Comparison of ENCODE assay signal across 25 mouse cellular contexts in the genomic region with DNA sequence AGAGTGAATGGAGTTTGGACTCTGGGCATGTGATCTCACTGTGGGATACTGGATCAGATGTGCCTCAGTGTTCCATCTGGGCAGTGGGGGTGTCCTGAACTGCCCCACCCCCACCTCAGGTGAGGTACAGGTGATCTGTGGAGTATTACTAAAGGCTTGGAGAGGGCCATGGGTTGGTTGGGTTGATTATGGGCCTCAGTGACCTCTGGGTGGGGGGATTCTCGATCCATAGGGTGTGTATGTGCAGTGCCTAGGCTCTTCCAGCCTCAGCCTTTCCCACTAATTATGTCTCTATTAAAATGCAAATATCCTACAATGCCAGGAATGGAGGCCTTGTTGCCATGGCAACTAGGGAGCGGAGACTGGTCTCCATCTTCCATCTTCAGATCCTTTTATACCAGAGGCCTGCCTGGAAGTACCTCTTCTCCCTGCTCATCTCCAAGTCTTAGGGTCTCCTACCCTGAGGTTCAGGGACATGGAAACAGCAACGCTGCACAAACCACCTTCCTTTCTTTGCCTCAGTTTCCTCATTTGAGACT. TPM values are rescaled to one million over a fixed set of nuclear protein-coding genes. Genes with fewer than 3 reads are reported as not detected.
DNase-seq lines count a peak whose midpoint lies in the region; ATAC-seq lines count a peak whose summit lies in the region.
"Had no signal": no experiment of that assay in that cellular context is flagged by ENCODE, and none has a peak within 500 bp of the region (broad histone marks: within the 10 kb centered on the region; RNA-seq: fewer than 3 reads in every experiment).

No protein-coding gene starts in this region.

- H3K4me2 ChIP-seq in forebrain, embryonic 14.5 days (ENCODE audit: low read length) = no peak overlapping the region
- H3K4me2 ChIP-seq in hindbrain, embryonic 14.5 days (replicated peaks) = no peak overlapping the region
- H3K4me2 ChIP-seq: embryonic facial prominence, embryonic 15.5 days; heart, embryonic 12.5 days had no signal

- peaks cover 4% of the 10 kb centered on the region; the same call in 1 of the 2 replicates for H3K4me1 ChIP-seq in forebrain, embryonic 14.5 days (ENCODE audit: control insufficient read depth, insufficient read depth, low read length)
- peaks cover 7% of the 10 kb centered on the region for H3K4me1 ChIP-seq in forebrain, embryonic 10.5 days
- H3K4me1 ChIP-seq in hindbrain, embryonic 14.5 days (replicated peaks; ENCODE audit: control insufficient read depth, insufficient read depth, low read length) = 0 out of 2 replicates have a peak, but pooled peaks cover 6% of the 10 kb centered on the region
- H3K4me1 ChIP-seq in hindbrain, embryonic 10.5 days (replicated peaks) = 0 out of 2 replicates have a peak, but pooled peaks cover 6% of the 10 kb centered on the region
- H3K4me1 ChIP-seq: embryonic facial prominence, embryonic 15.5 days; heart, embryonic 12.5 days had no signal

- WGBS in forebrain, embryonic 14.5 days = 37% methylated on average over 3 of the region's 3 CpGs
- 70% methylated on average over 3 of the region's 3 CpGs for WGBS in forebrain, embryonic 10.5 days
- WGBS in hindbrain, embryonic 14.5 days = 54% methylated on average over 3 of the region's 3 CpGs
- 66% methylated on average over 3 of the region's 3 CpGs for WGBS in hindbrain, embryonic 10.5 days

- no peak overlapping the region for H3K4me3 ChIP-seq in forebrain, embryonic 14.5 days (ENCODE audit: low read depth, low read length)
- no peak overlapping the region for H3K4me3 ChIP-seq in forebrain, embryonic 10.5 days
- H3K4me3 ChIP-seq in hindbrain, embryonic 14.5 days (replicated peaks; ENCODE audit: low read length) = no peak overlapping the region
- H3K4me3 ChIP-seq in hindbrain, embryonic 10.5 days = no peak overlapping the region
- H3K4me3 ChIP-seq: embryonic facial prominence, embryonic 15.5 days; erythroblast, embryonic 14.5 days; gastrocnemius, adult 2 months; heart, embryonic 12.5 days had no signal

- DNase-seq in forebrain, embryonic 14.5 days (ENCODE audit: low spot score) = peak; percentile 76
- no peak for DNase-seq in forebrain, embryonic 10.5 days (ENCODE audit: extremely low spot score, low spot score)
- DNase-seq in hindbrain, embryonic 14.5 days (ENCODE audit: low spot score) = peak; percentile 39
- no peak for DNase-seq in hindbrain, embryonic 10.5 days (ENCODE audit: low spot score)
- DNase-seq in right cerebral cortex, postnatal 10 days (ENCODE audit: low spot score in 2 of 2) = peak; percentile 62 to 66
- no peak for DNase-seq in right cerebral cortex, postnatal 36 days (ENCODE audit: low spot score in 2 of 2)
- DNase-seq in kidney, postnatal 14 days = no peak
- DNase-seq: adrenal gland, adult 8-10 months; adrenal gland, postnatal 36 days; cerebellum, adult 11 months; cerebellum, adult 8-10 months; cerebellum, postnatal 14 days; embryo, embryonic 11 days; gastrocnemius, adult 2 months; gastrocnemius, postnatal 25 days had no signal

- 0 out of 2 replicates have a peak, but pooled peaks have one; percentile 40 for ATAC-seq in forebrain, embryonic 14.5 days
- ATAC-seq in hindbrain, embryonic 14.5 days (ENCODE audit: low FRiP score) = no peak; the same call in 1 of the 2 replicates
- ATAC-seq: inflammation-experienced regulatory T-cells, adult 6 months; intestine, postnatal 0 days; Patski had no signal

- H3K36me3 ChIP-seq in forebrain, embryonic 14.5 days (ENCODE audit: control insufficient read depth, insufficient read depth, low read length) = no peaks in the 10 kb centered on the region
- H3K36me3 ChIP-seq in forebrain, embryonic 10.5 days (replicated peaks) = no peaks in the 10 kb centered on the region
- no peaks in the 10 kb centered on the region for H3K36me3 ChIP-seq in hindbrain, embryonic 14.5 days (replicated peaks; ENCODE audit: control insufficient read depth, insufficient read depth)
- no peaks in the 10 kb centered on the region for H3K36me3 ChIP-seq in hindbrain, embryonic 10.5 days
- H3K36me3 ChIP-seq: embryonic facial prominence, embryonic 15.5 days; heart, embryonic 12.5 days had no signal

- H3K9ac ChIP-seq in forebrain, embryonic 14.5 days (ENCODE audit: low read length) = no peak overlapping the region
- no peak overlapping the region for H3K9ac ChIP-seq in hindbrain, embryonic 14.5 days
- H3K9ac ChIP-seq: embryonic facial prominence, embryonic 15.5 days; heart, embryonic 12.5 days had no signal

- H3K27me3 ChIP-seq in forebrain, embryonic 14.5 days (replicated peaks; ENCODE audit: control insufficient read depth, insufficient read depth, low read length) = 0 out of 2 replicates have a peak, but pooled peaks cover 2% of the 10 kb centered on the region
- no peaks in the 10 kb centered on the region for H3K27me3 ChIP-seq in forebrain, embryonic 10.5 days (ENCODE audit: poor library complexity, severe bottlenecking)
- no peaks in the 10 kb centered on the region for H3K27me3 ChIP-seq in hindbrain, embryonic 14.5 days (ENCODE audit: control insufficient read depth, insufficient read depth, low read length)
- H3K27me3 ChIP-seq in hindbrain, embryonic 10.5 days (ENCODE audit: insufficient read depth, poor library complexity, severe bottlenecking) = 0 out of 2 replicates have a peak, but pooled peaks cover 5% of the 10 kb centered on the region

- H3K9me3 ChIP-seq in forebrain, embryonic 14.5 days (replicated peaks; ENCODE audit: control insufficient read depth, low read length) = no peaks in the 10 kb centered on the region
- H3K9me3 ChIP-seq in forebrain, embryonic 10.5 days = peaks cover 17% of the 10 kb centered on the region
- H3K9me3 ChIP-seq in hindbrain, embryonic 14.5 days (ENCODE audit: control insufficient read depth, low read length) = no peaks in the 10 kb centered on the region
- H3K9me3 ChIP-seq in hindbrain, embryonic 10.5 days = peaks cover 15% of the 10 kb centered on the region; the same call in 1 of the 2 replicates
- H3K9me3 ChIP-seq: embryonic facial prominence, embryonic 15.5 days had no signal

- no peak overlapping the region for H3K27ac ChIP-seq in forebrain, embryonic 14.5 days (ENCODE audit: low read depth, low read length)
- H3K27ac ChIP-seq in forebrain, embryonic 10.5 days = no peak overlapping the region
- H3K27ac ChIP-seq in hindbrain, embryonic 14.5 days = no peak overlapping the region
- H3K27ac ChIP-seq in hindbrain, embryonic 10.5 days = no peak overlapping the region
- H3K27ac ChIP-seq: embryonic facial prominence, embryonic 15.5 days; gastrocnemius, adult 2 months had no signal

RNA-seq across cellular contexts. Expression of a gene that starts 7.8 kb away (rescaled TPM):
- 71.1 and 78.0 TPM in 2 replicates for polyA plus RNA-seq in forebrain, embryonic 14.5 days (2014; fragmentation: Nextera tagmentation; extraction: Ambion mirVana)
- polyA plus RNA-seq in forebrain, embryonic 10.5 days (2016; fragmentation: Nextera tagmentation; extraction: Ambion mirVana) = 63.5 and 66.2 TPM in 2 replicates
- polyA plus RNA-seq in hindbrain, embryonic 14.5 days (2014; fragmentation: Nextera tagmentation; extraction: Ambion mirVana) = 75.0 and 83.7 TPM in 2 replicates
- 67.4 TPM in 2 replicates for polyA plus RNA-seq in hindbrain, embryonic 10.5 days (2016; fragmentation: Nextera tagmentation; extraction: Ambion mirVana)

RNA-seq across cellular contexts. Expression of a gene that starts 15.1 kb away (rescaled TPM):
- polyA plus RNA-seq in forebrain, embryonic 14.5 days (2014; fragmentation: Nextera tagmentation; extraction: Ambion mirVana) = 0.46 and 0.51 TPM in 2 replicates
- 0.02 and 0.04 TPM in 2 replicates for polyA plus RNA-seq in forebrain, embryonic 10.5 days (2016; fragmentation: Nextera tagmentation; extraction: Ambion mirVana)
- polyA plus RNA-seq in hindbrain, embryonic 14.5 days (2014; fragmentation: Nextera tagmentation; extraction: Ambion mirVana) = 0.80 and 0.86 TPM in 2 replicates
- 0.01 and 0.04 TPM in 2 replicates for polyA plus RNA-seq in hindbrain, embryonic 10.5 days (2016; fragmentation: Nextera tagmentation; extraction: Ambion mirVana)
- polyA plus RNA-seq: C2C12; embryonic facial prominence, embryonic 11.5 days; erythroblast, embryonic 14.5 days; heart, embryonic 12.5 days; heart, embryonic 16.5 days had no signal

RNA-seq across cellular contexts. Expression of a gene that starts 16.9 kb away (rescaled TPM):
- polyA plus RNA-seq in forebrain, embryonic 14.5 days (2014; fragmentation: Nextera tagmentation; extraction: Ambion mirVana) = 133 and 140 TPM in 2 replicates
- polyA plus RNA-seq in forebrain, embryonic 10.5 days (2016; fragmentation: Nextera tagmentation; extraction: Ambion mirVana) = 120 and 132 TPM in 2 replicates
- 102 and 115 TPM in 2 replicates for polyA plus RNA-seq in hindbrain, embryonic 14.5 days (2014; fragmentation: Nextera tagmentation; extraction: Ambion mirVana)
- polyA plus RNA-seq in hindbrain, embryonic 10.5 days (2016; fragmentation: Nextera tagmentation; extraction: Ambion mirVana) = 111 TPM in 2 replicates

RNA-seq across cellular contexts. Expression of a gene that starts 36.3 kb away (rescaled TPM):
- polyA plus RNA-seq in forebrain, embryonic 14.5 days (2014; fragmentation: Nextera tagmentation; extraction: Ambion mirVana) = not detected in 2 replicates
- polyA plus RNA-seq in forebrain, embryonic 10.5 days (2016; fragmentation: Nextera tagmentation; extraction: Ambion mirVana) = 3.6 and 3.7 TPM in 2 replicates
- not detected in 2 replicates for polyA plus RNA-seq in hindbrain, embryonic 14.5 days (2014; fragmentation: Nextera tagmentation; extraction: Ambion mirVana)
- polyA plus RNA-seq in hindbrain, embryonic 10.5 days (2016; fragmentation: Nextera tagmentation; extraction: Ambion mirVana) = not detected in 2 replicates
- polyA plus RNA-seq: C2C12; embryonic facial prominence, embryonic 11.5 days; embryonic facial prominence, embryonic 15.5 days; erythroblast, embryonic 14.5 days; hindbrain, embryonic 11.5 days; intestine, postnatal 0 days; Patski had no signal

RNA-seq across cellular contexts. Expression of a gene that starts 38.1 kb away (rescaled TPM):
- polyA plus RNA-seq in forebrain, embryonic 14.5 days (2014; fragmentation: Nextera tagmentation; extraction: Ambion mirVana) = 28.3 and 37.0 TPM in 2 replicates
- polyA plus RNA-seq in forebrain, embryonic 10.5 days (2016; fragmentation: Nextera tagmentation; extraction: Ambion mirVana) = 44.3 and 48.2 TPM in 2 replicates
- polyA plus RNA-seq in hindbrain, embryonic 14.5 days (2014; fragmentation: Nextera tagmentation; extraction: Ambion mirVana) = 36.4 and 38.6 TPM in 2 replicates
- polyA plus RNA-seq in hindbrain, embryonic 10.5 days (2016; fragmentation: Nextera tagmentation; extraction: Ambion mirVana) = 38.6 and 39.3 TPM in 2 replicates

Comparison
In these comparisons a context has a peak if more than half of its experiments do, and no peak if none do; other contexts are left out.
1. DNase-seq: peak in forebrain, embryonic 14.5 days (single experiment), hindbrain, embryonic 14.5 days (single experiment) and right cerebral cortex, postnatal 10 days (2 of 2); none in forebrain, embryonic 10.5 days (single experiment), hindbrain, embryonic 10.5 days (single experiment), right cerebral cortex, postnatal 36 days (0 of 2) and kidney, postnatal 14 days (single experiment).